Mouse (Mus musculus) MEL (cell line): ENCODE data around the gene Tbcd.

Experiments used
- EP300 ChIP-seq, 2 experiments: IDR thresholded peaks; 2 replicates each; pipeline ENCODE4 v1.6.1; 2011; ENCODE audit warnings: improper control_type of control experiment in 2 of 2, low read length in 2 of 2, low read depth in 1 of 2, mild to moderate bottlenecking in 1 of 2
- POLR2A ChIP-seq, 2 experiments: IDR thresholded peaks; 2 replicates each; pipeline ENCODE4 v1.6.1; 2011 to 2012; ENCODE audit warnings: low read length in 2 of 2, mild to moderate bottlenecking in 2 of 2, control low read depth in 1 of 2, improper control_type of control experiment in 1 of 2, low read depth in 1 of 2, moderate library complexity in 1 of 2; ENCODE audit not compliant: control insufficient read depth in 1 of 2, insufficient read depth in 1 of 2, poor library complexity in 1 of 2

- TF ChIP-seq POLR2A (IDR thresholded peaks at IDR 0.05; ENCODE audit: control insufficient read depth in 1 of 2, insufficient read depth in 1 of 2, low read depth in 1 of 2, low read length in 2 of 2, poor library complexity in 1 of 2) (no peak), EP300 (IDR thresholded peaks at IDR 0.05; ENCODE audit: low read depth in 1 of 2, low read length in 2 of 2) (no peak)
Observed at GRCm38 (mm10) chr11:121560294-121560663, 108.5 kb downstream of the Tbcd start.
